Mouse (Mus musculus) stomach, postnatal 0 days (tissue): ENCODE measurements around the gene Gm12355. TPM values are rescaled to one million over a fixed set of nuclear protein-coding genes. Genes with fewer than 3 reads are reported as not detected.
A peak's percentile ranks its signal among the peaks of the same experiment; 100 is the strongest.

Experiments used
- ATAC-seq: fragments of 200-750 bp; cut with Nextera tagmentation; 2 replicates; pipeline ENCODE4 v1.8.0; 2017; ENCODE audit not compliant: low FRiP score, low TSS enrichment
- DNase-seq: peaks from one replicate; pipeline ENCODE4 v3.0.0-alpha.2; 2016; ENCODE audit warnings: low spot score
- H3K27ac ChIP-seq: fragments of 300-500 bp; sonication (generic); replicated peaks from 2 replicates; pipeline ENCODE4 v1.5.1; 2014; ENCODE audit warnings: mild to moderate bottlenecking, control low read depth
- H3K27me3 ChIP-seq: fragments of 300-500 bp; sonication (generic); 2 replicates; pipeline ENCODE4 v1.6.1; 2014; ENCODE audit warnings: low read length; ENCODE audit not compliant: control insufficient read depth, insufficient read depth
- H3K36me3 ChIP-seq: fragments of 300-500 bp; sonication (generic); 2 replicates; pipeline ENCODE4 v1.6.1; 2014; ENCODE audit warnings: low read length, mixed read lengths; ENCODE audit not compliant: control insufficient read depth, insufficient read depth
- H3K4me1 ChIP-seq: fragments of 300-500 bp; sonication (generic); replicated peaks from 2 replicates; pipeline ENCODE4 v1.6.1; 2014; ENCODE audit warnings: antibody characterized with exemption; ENCODE audit not compliant: control insufficient read depth, insufficient read depth
- H3K4me2 ChIP-seq: fragments of 300-500 bp; sonication (generic); replicated peaks from 2 replicates; pipeline ENCODE4 v1.6.1; 2014; ENCODE audit warnings: low read depth, mild to moderate bottlenecking, control low read depth, moderate library complexity
- H3K4me3 ChIP-seq: fragments of 300-500 bp; sonication (generic); 2 replicates; pipeline ENCODE4 v1.5.1; 2014; ENCODE audit warnings: low read depth, low read length, control low read depth
- H3K9ac ChIP-seq: fragments of 300-500 bp; sonication (generic); 2 replicates; pipeline ENCODE4 v1.6.1; 2014; ENCODE audit warnings: mild to moderate bottlenecking, low read length, control low read depth, mixed read lengths
- H3K9me3 ChIP-seq: fragments of 300-500 bp; sonication (generic); 2 replicates; pipeline ENCODE4 v1.6.1; 2016; ENCODE audit warnings: low read length; ENCODE audit not compliant: control insufficient read depth
- CTCF ChIP-seq: IDR thresholded peaks from 2 replicates; pipeline ENCODE4 v1.5.1; 2016; ENCODE audit warnings: antibody characterized with exemption, low read depth, mild to moderate bottlenecking, moderate library complexity
- EP300 ChIP-seq: optimal IDR thresholded peaks from 2 replicates; pipeline ENCODE3; 2016; ENCODE audit warnings: antibody characterized with exemption
- WGBS: fragments of 180-500 bp; shearing (Covaris S2); extraction: QIAGEN DNeasy Blood & Tissue Kit; methylation state at CpG from one replicate; pipeline ENCODE4 v1.1.7; 2014; 5-methylcytosine and 5-hydroxymethylcytosine counted together
- polyA plus RNA-seq: library from polyadenylated mRNA; unstranded; fragments of >200 nt; fragmentation: Nextera tagmentation; extraction: Ambion mirVana; gene quantifications from 2 replicates; pipeline ENCODE4 v1.2.1, GENCODE M21; 2015

Gm12355 gene
- polyA plus RNA-seq, 1 experiment from 2014 or later = 0.81 TPM

- ATAC-seq = no peak
- no peak overlapping the region for H3K9ac ChIP-seq
- no peak for TF ChIP-seq CTCF
- TF ChIP-seq EP300 = no peak
- peaks cover 8% of the 10 kb centered on the region for H3K36me3 ChIP-seq
- H3K27ac ChIP-seq = no peak overlapping the region
- no peak overlapping the region for H3K4me2 ChIP-seq
- H3K4me3 ChIP-seq = no peak overlapping the region
- no peak for DNase-seq
- 0 out of 2 replicates have a peak, but pooled peaks cover 5% of the 10 kb centered on the region for H3K4me1 ChIP-seq
- whole genome bisulfite sequencing = 89% methylated on average over 8 of the region's 8 CpGs
- H3K27me3 ChIP-seq = no peaks in the 10 kb centered on the region
- no peaks in the 10 kb centered on the region for H3K9me3 ChIP-seq
Observed at GRCm38 (mm10) chr11:98582030-98582388, 43.5 kb downstream of the Gm12355 start.

- Histone ChIP-seq H3K4me2 (no peak overlapping the region), H3K4me1 (0 out of 2 replicates have a peak, but pooled peaks cover 5% of the 10 kb centered on the region), H3K36me3 (peaks cover 8% of the 10 kb centered on the region), H3K27me3 (no peaks in the 10 kb centered on the region), H3K4me3 (no peak overlapping the region), H3K9me3 (no peaks in the 10 kb centered on the region), H3K9ac (no peak overlapping the region), H3K27ac (no peak overlapping the region)
- DNase-seq (no peak), ATAC-seq (no peak)
- WGBS = 72% methylated on average over 17 of the region's 17 CpGs
- TF ChIP-seq EP300 = no peak
- TF ChIP-seq CTCF = no peak
Observed at GRCm38 (mm10) chr11:98581286-98582029, 44.0 kb downstream of the Gm12355 start.

- no peak for DNase-seq
- 64% methylated on average over 16 of the region's 16 CpGs for WGBS
- ATAC-seq = peak; percentile 29
- no peaks in the 10 kb centered on the region for H3K4me1 ChIP-seq
- no peak overlapping the region for H3K4me2 ChIP-seq
- H3K27me3 ChIP-seq = no peaks in the 10 kb centered on the region
- no peak overlapping the region for H3K4me3 ChIP-seq
- H3K27ac ChIP-seq = no peak overlapping the region
- no peaks in the 10 kb centered on the region for H3K9me3 ChIP-seq
- peaks cover 8% of the 10 kb centered on the region for H3K36me3 ChIP-seq
- TF ChIP-seq EP300 (no peak), CTCF (no peak)
- H3K9ac ChIP-seq = no peak overlapping the region
Observed at GRCm38 (mm10) chr11:98580301-98581121, 45.0 kb downstream of the Gm12355 start.

- H3K27ac ChIP-seq = no peak overlapping the region
- H3K4me3 ChIP-seq = no peak overlapping the region
- DNase-seq (no peak), ATAC-seq (no peak)
- 78% methylated on average over 5 of the region's 5 CpGs for WGBS
- no peak for TF ChIP-seq EP300
- TF ChIP-seq CTCF = no peak
- no peak overlapping the region for H3K9ac ChIP-seq
- H3K36me3 ChIP-seq = peaks cover 5% of the 10 kb centered on the region; the same call in 1 of the 2 replicates
- H3K4me2 ChIP-seq = no peak overlapping the region
- no peaks in the 10 kb centered on the region for H3K9me3 ChIP-seq
- H3K4me1 ChIP-seq = no peaks in the 10 kb centered on the region
- no peaks in the 10 kb centered on the region for H3K27me3 ChIP-seq
Observed at GRCm38 (mm10) chr11:98577776-98578175, 47.7 kb downstream of the Gm12355 start.

Other genes with a start within 250 kb of the Gm12355 start
- gene Tcap, start 241.8 kb downstream of the Gm12355 start, polyA plus RNA-seq = 0.13 and 0.38 TPM in 2 replicates
- gene Pnmt, start 239.2 kb downstream of the Gm12355 start, polyA plus RNA-seq = not detected in 2 replicates
- 11.0 and 13.4 TPM in 2 replicates for gene Pgap3, start 225.2 kb downstream of the Gm12355 start, polyA plus RNA-seq
- 26.9 and 30.7 TPM in 2 replicates for gene Erbb2, start 213.2 kb downstream of the Gm12355 start, polyA plus RNA-seq
- gene Mien1, start 186.7 kb downstream of the Gm12355 start, polyA plus RNA-seq = 133 and 142 TPM in 2 replicates
- gene Grb7, start 179.3 kb downstream of the Gm12355 start, polyA plus RNA-seq = 23.0 and 23.8 TPM in 2 replicates
- gene Ikzf3, start 79.6 kb downstream of the Gm12355 start, polyA plus RNA-seq = 0.15 and 0.19 TPM in 2 replicates
- 0.10 and 0.16 TPM in 2 replicates for gene Zpbp2, start 74.6 kb downstream of the Gm12355 start, polyA plus RNA-seq
- 31.1 TPM in 2 replicates for gene Ormdl3, start 38.3 kb downstream of the Gm12355 start, polyA plus RNA-seq
- not detected in 2 replicates for gene Lrrc3c, start 27.4 kb downstream of the Gm12355 start, polyA plus RNA-seq
- not detected in 2 replicates for gene Gsdma3, start 699 bp upstream of the Gm12355 start, polyA plus RNA-seq
- gene Gsdma2, start 21.1 kb upstream of the Gm12355 start, polyA plus RNA-seq = 81.0 and 91.9 TPM in 2 replicates
- 79.6 and 83.7 TPM in 2 replicates for gene Gsdma, start 38.7 kb upstream of the Gm12355 start, polyA plus RNA-seq
- 120 and 122 TPM in 2 replicates for gene Psmd3, start 56.9 kb upstream of the Gm12355 start, polyA plus RNA-seq
- gene Csf3, start 75.6 kb upstream of the Gm12355 start, polyA plus RNA-seq = 0.08 and 0.11 TPM in 2 replicates
- 16.5 and 18.7 TPM in 2 replicates for gene Med24, start 103.8 kb upstream of the Gm12355 start, polyA plus RNA-seq
- 24.0 and 24.5 TPM in 2 replicates for gene Thra, start 115.0 kb upstream of the Gm12355 start, polyA plus RNA-seq
- gene Nr1d1, start 149.7 kb upstream of the Gm12355 start, polyA plus RNA-seq = 7.5 and 7.9 TPM in 2 replicates
- gene Msl1, start 169.9 kb upstream of the Gm12355 start, polyA plus RNA-seq = 11.3 and 13.8 TPM in 2 replicates
- gene Casc3, start 179.2 kb upstream of the Gm12355 start, polyA plus RNA-seq = 12.4 and 14.8 TPM in 2 replicates
- gene Rapgefl1, start 211.1 kb upstream of the Gm12355 start, polyA plus RNA-seq = 6.9 and 7.7 TPM in 2 replicates
- gene Wipf2, start 238.0 kb upstream of the Gm12355 start, polyA plus RNA-seq = 4.9 and 5.3 TPM in 2 replicates